Mouse (Mus musculus): ENCODE data around the gene Metrn.

- TF ChIP-seq CTCF (IDR thresholded peaks at IDR 0.05; ENCODE audit: borderline replicate concordance, insufficient read depth, low read length) = peak; percentile 90
- TF ChIP-seq POLR2A (IDR thresholded peaks at IDR 0.05; ENCODE audit: low read depth, low read length) = peak; percentile 88
These were observed 23.3 kb downstream of the Metrn start, which contains the start of gene Narfl for GRCm38 (mm10) chr17:25773549-25774120.

Measured in embryonic fibroblast, embryonic 13.5 days (primary cell).